ENCODE assay signal across 11 mouse cellular contexts in genomic region chr13:74534096-74534495, GRCm38 (mm10). TPM values are rescaled to one million over a fixed set of nuclear protein-coding genes. Genes with fewer than 3 reads are reported as not detected.
DNase-seq lines count a peak whose midpoint lies in the region; ATAC-seq and TF ChIP-seq lines count a peak whose summit lies in the region.
"Had no signal": no experiment of that assay in that cellular context is flagged by ENCODE, and none has a peak within 500 bp of the region (broad histone marks: within the 10 kb centered on the region; RNA-seq: fewer than 3 reads in every experiment).

No protein-coding gene starts in this region.

- DNase-seq in gastrocnemius, adult 2 months = peak; percentile 15
- no peak for DNase-seq in gastrocnemius, adult 18-20 months (ENCODE audit: low spot score)
- DNase-seq in ovary, postnatal 36 days (ENCODE audit: low spot score) = peak; percentile 4
- DNase-seq in ovary, postnatal 14 days (ENCODE audit: low spot score) = no peak
- DNase-seq in adrenal gland, adult 18-20 months (ENCODE audit: low spot score in 2 of 2) = peak; percentile 27 to 49
- DNase-seq in retina, embryonic 14.5 days (ENCODE audit: low spot score) = no peak

- H3K27ac ChIP-seq in gastrocnemius, adult 2 months = no peak overlapping the region
- H3K27ac ChIP-seq: forebrain, embryonic 12.5 days; hindbrain, embryonic 12.5 days; liver, embryonic 13.5 days; neural tube, embryonic 12.5 days had no signal

- no peak for TF ChIP-seq CTCF in gastrocnemius, adult 2 months (IDR thresholded peaks at IDR 0.05)

- intact Hi-C loops in gastrocnemius, adult 2 months (cut with DNase I) = loop anchor here (2.0 kb wide), 1 partner anchor 193 kb away; no protein-coding TSS in a partner anchor

- no peak overlapping the region for H3K4me3 ChIP-seq in gastrocnemius, adult 2 months
- H3K4me3 ChIP-seq: forebrain, embryonic 12.5 days; hindbrain, embryonic 12.5 days; liver, embryonic 13.5 days; neural tube, embryonic 12.5 days had no signal

- ATAC-seq in megakaryocyte-erythroid progenitor cell, adult 5-6 weeks (replicated peaks; ENCODE audit: low FRiP score, low TSS enrichment, poor library complexity, severe bottlenecking) = no peak

RNA-seq across cellular contexts. Expression of gene Zfp825, which starts 40.3 kb away (rescaled TPM):
- 1 to 10 TPM; 6.7 to 7.5 TPM for total RNA-seq in gastrocnemius, adult 2 months (2021)
- total RNA-seq in gastrocnemius, adult 18-20 months (2021) = 1 to 10 TPM; 6.5 to 6.6 TPM
- total RNA-seq in adrenal gland, adult 18-20 months (2021) = 1 to 10 TPM; 8.1 to 8.4 TPM
- 10.5 and 15.8 TPM in 2 replicates for total RNA-seq in megakaryocyte-erythroid progenitor cell, adult 5-6 weeks (2014; fragmentation: Nextera tagmentation)
- 3.4 and 15.7 TPM in 2 replicates for total RNA-seq in megakaryocyte-erythroid progenitor cell, adult 5-6 weeks (2017)

Comparison
In these comparisons a context has a peak if more than half of its experiments do, and no peak if none do; other contexts are left out.
1. DNase-seq: peak in gastrocnemius, adult 2 months (single experiment), ovary, postnatal 36 days (single experiment) and adrenal gland, adult 18-20 months (2 of 2); none in gastrocnemius, adult 18-20 months (single experiment), ovary, postnatal 14 days (single experiment) and retina, embryonic 14.5 days (single experiment).